Mouse (Mus musculus): Measurements from ENCODE around the gene Zfp160.

DNA sequence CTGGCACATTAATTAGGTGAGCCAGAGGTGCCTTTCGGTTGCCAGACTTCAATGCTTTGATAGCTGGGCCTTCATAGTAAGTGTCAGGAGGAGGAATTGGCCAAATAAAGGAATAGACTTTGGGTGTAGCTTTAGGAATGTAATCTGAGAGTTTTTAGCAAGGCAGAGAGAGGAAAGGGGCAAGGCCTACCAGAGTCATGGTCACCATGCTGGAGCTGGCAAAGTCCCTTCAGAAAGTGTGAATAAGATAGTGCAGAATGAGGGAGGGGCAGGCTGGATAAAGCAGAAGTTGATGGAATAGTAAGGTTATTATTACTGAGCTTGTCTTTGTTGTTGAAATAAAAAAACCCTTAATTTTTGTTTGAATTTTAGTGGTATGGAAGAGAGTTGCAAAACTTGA, 1.0 kb downstream of the Zfp160 start:
- TF ChIP-seq CTCF (IDR thresholded peaks at IDR 0.05; ENCODE audit: low read depth, low read length) (no peak), POLR2A (IDR thresholded peaks at IDR 0.05; ENCODE audit: insufficient read depth, low read length) (no peak), EP300 (IDR thresholded peaks at IDR 0.05; ENCODE audit: insufficient read depth, low read depth, low read length) (no peak)

All from ES-Bruce4 (cell line).